Mouse (Mus musculus) 3T3-L1 (cell line): ENCODE data around the gene Sbno2.
A peak's percentile ranks its signal among the peaks of the same experiment; 100 is the strongest.

Experiments used
- DNase-seq: peaks from one replicate; pipeline ENCODE4 v3.0.0-alpha.2; 2015; ENCODE audit warnings: low read depth, low spot score

The Sbno2 gene

DNA sequence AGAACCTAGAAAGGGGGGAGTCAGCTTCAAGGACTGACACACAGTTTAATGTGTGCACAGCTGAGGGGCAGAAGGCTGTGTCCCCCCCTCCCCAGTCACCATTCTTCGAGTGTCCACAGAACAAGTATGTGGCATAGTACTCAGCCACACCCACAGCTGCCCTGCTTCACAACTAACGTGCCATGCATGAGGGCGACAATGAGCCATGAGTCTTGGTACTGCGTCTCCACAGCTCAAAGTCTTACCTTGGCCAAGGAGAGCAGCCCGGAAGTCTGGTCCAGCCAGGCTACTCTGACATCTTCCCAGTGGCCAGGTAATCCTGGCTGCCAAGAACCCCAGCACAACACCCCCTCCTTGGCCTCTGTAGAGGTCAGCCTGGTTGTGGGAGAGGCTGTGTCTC, 12.7 kb downstream of the Sbno2 start:
- no peak for DNase-seq

DNA sequence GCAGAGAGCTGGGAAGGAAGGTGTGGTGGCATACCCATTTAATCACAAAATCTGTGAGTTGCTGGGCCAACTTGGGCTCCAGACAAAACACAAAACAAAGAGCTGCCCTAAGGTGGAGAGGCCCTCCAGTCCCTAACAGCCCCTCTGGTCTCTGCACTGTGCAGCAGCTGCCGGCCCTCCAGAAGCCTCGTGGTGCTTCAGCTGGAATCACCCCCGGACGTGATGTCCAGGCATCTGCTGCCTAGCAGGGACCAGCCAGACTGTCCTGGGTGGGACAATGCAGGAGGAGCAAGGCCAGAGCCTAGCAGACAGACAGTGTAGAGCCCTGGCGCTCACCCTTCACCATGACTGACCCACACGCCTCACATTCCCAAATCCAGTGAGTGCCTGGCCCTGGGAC, 13.8 kb downstream of the Sbno2 start:
- no peak for DNase-seq

DNA sequence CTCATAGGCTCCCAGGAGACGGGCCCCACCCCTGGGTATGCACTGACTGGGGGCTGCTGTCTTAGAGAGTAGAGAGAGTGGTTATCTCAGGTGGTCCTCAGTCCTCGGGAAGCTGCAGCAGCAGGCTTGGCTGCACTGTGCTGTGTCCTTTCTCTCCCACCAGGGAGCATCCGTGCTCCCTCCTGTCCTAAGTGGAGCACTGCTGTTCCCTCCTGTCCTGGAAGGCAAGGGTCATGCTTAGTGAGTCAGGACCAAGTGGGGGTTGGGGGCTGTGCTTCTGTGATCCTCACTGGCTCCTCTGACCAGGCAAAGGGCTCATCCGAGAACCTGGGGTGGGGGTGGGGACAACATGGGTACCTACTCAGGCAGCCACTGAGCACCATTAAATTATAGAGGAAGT, 16.2 kb downstream of the Sbno2 start:
- DNase-seq: no peak

DNA sequence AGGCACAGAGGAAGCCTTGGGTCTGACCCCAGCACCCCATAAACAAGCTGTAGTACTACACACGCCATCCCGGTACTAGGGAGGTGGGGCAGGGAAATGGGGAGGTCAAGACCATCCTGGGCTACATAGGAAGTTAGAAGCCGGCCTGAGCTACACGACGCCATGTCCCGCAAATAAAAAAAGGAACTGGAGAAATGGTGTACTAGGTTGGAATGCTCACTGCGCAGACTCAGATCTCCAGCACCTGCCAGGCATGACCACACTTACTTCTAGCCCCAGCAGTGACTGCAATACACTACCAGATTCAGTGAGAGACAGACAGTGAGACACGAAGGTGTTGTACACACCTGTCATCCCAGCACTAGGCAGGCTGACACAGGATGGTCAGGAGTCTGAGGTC, 17.9 kb downstream of the Sbno2 start:
- no peak for DNase-seq

GRCm38 (mm10) chr10:80086847-80087246, 18.5 kb downstream of the Sbno2 start:
- no peak for DNase-seq

DNA sequence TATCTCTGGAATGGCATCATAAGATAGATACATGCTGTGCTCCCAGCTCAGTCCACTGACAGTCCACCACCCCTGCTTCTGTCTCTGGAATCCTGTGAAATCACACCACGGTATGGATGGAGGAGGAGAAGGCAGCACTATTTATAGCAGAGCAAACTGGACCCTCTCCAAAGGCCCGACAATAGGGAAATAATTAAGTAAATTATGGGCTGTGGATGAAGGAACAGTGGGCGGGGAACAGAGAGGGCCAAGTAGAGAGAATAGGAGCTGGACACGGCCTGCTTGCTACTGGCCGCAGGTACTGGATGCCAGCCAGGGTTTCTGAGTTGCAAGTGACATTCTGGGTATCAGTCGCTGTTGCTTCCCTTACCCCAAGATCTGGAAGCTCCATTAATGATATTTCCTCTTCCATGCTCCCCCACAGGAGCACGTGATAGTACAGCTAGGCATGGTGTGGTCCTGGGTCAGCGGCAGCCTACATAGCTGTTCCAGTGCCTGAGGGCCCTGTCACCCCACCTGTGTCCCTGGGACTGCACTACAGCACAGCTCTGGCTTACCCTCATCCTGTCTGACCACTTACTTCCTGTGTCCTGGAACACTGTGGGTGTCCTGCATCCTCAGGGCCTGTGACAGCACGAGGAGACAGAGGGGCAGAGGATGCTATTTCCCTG, 20.4 kb downstream of the Sbno2 start:
- no peak for DNase-seq

- no peak for DNase-seq
These were observed 24.3 kb downstream of the Sbno2 start for GRCm38 (mm10) chr10:80081075-80081474.

- DNase-seq: no peak
These were observed 24.8 kb downstream of the Sbno2 start for GRCm38 (mm10) chr10:80080396-80081070.

DNA sequence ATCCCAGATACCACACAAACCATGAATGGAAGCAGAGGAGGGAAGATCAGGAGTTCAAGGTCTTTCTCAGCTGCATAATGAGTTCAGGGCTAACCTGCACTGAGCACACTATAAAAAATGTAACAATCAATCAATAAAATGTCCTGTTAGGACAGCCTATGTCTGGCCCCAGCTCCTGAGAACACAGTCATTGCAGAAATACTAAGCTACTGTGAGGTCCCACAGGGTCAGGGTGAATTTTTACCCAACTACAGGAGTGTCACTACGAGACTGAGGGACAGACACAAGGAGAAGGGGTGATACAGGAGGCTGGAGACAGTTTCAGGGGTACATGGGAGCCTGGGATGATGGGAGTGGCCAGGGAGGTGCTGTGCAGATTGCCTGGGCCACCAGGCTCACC, 27.0 kb downstream of the Sbno2 start:
- DNase-seq: no peak

DNA sequence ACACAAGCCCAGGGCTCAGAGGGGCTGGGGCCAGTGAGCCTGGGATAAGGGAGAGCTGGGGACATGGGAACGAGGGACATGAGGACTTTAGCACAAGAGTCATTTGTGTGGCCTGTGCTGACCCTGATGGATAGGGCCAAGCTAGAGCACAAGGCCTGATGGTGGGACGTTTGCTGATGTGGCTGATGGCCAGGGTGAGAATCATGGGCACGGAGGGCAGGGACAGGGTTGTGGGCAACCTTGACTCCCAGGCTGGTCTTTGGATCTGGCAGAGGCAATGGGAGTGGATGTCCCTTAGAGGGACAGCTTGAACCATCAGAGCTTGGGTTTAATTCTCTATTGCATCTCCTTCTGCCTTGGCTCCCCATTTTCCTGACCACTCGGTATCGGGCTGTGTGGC, 28.1 kb downstream of the Sbno2 start:
- no peak for DNase-seq

- DNase-seq: peak; percentile 52
These were observed 29.0 kb downstream of the Sbno2 start for GRCm38 (mm10) chr10:80076386-80076785.

GRCm38 (mm10) chr10:80075924-80076323, 29.4 kb downstream of the Sbno2 start:
- DNase-seq: no peak

DNA sequence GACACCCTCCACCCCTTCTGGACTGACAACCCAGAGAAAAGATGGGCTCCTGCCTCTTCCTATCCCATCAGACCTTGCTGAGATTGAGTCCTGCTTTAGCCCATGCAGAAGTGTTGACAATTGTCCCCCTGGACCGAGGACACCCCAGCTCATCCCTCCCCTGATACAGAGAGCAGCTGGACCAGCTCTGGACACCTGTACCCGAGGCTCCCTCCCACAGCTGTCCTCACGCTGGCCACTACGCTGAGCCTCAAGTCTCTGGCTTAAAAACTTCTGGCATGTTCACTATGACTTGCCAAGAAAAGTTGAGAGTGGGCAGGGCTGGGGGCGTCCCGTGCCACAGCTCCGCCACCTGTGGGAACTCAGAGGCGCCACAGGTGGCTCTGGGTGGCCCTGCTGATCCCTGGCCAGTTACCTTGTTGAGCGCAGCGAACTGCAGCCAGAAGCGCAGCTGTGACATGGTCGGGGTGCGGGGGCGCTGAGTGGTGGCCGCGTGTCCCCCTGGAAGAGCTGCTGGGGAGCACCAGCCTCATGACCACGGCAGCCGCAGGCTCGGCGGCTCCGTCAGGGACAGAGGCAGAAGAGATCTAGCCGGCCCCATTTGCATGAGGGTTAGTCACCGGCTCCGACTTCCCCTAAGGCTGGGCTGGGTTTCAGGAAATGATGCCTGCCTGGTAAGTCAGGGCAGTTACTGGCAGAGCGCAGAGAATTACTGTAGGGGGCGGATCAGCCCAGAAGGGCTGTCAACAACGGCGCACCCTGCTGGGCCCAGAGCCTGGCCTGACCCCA, 30.4 kb downstream of the Sbno2 start:
- DNase-seq: peak; percentile 94

DNA sequence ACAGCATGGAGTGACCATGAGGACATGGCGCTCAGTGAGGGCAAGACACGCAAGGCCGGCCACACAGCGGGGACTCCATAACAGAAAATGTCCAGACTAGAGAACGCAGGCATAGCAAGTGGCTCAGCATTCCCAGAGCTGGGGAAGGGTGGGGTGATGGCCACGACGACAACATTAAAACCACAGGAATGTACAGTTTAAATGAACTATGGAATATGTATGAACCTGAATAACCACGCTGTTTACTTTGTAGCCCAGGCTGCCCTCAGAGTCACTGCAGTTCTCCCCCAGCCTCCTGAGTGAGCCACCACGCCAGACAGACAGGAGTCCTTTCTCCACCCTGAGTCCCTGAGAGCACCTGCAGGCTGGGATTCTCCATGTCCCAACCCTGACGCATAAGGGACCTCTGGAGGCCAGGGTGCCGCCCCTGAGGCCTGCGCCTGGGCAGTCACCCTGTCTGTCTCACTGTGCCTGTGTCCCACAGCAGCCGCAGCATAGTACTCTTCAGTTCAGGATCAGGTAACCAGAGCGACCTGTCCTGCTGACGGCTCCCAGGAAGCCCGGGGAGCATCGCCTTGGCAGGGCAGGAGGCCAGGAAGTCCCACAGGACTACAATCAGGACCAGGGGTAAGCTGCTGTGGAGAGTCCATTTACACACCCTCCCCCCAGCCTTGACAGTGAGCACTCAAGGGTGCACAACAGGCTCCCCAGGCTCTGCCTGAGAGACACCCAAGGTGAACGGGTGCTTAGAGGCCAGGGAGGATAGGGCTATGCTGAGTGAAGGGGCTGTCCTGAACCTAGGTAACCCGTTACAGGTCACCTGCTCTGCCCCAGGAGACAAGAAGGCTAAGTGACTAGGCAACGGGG, 32.5 kb downstream of the Sbno2 start:
- peak; percentile 70 for DNase-seq

- no peak for DNase-seq
These were observed 33.9 kb downstream of the Sbno2 start for GRCm38 (mm10) chr10:80071516-80071900.

GRCm38 (mm10) chr10:80070837-80071515, 34.4 kb downstream of the Sbno2 start:
- peak; percentile 97 for DNase-seq

GRCm38 (mm10) chr10:80069948-80070450, 35.4 kb downstream of the Sbno2 start:
- DNase-seq: no peak

- no peak for DNase-seq
These were observed 36.1 kb downstream of the Sbno2 start for GRCm38 (mm10) chr10:80069251-80069650.

- no peak for DNase-seq
These were observed 41.3 kb downstream of the Sbno2 start for GRCm38 (mm10) chr10:80063877-80064650.

- no peak for DNase-seq
These were observed 42.3 kb downstream of the Sbno2 start for GRCm38 (mm10) chr10:80063104-80063503.
